Mouse (Mus musculus) thymus, postnatal 25 days (tissue): ENCODE results near the gene Ythdf2.

ENCODE experiments used
- DNase-seq: peaks from one replicate; pipeline ENCODE4 v3.0.0; 2022

The Ythdf2 gene

GRCm38 (mm10) chr4:132207280-132207679, 4.8 kb downstream of the Ythdf2 start:
- no peak for DNase-seq

GRCm38 (mm10) chr4:132198771-132199170, 13.3 kb downstream of the Ythdf2 start:
- DNase-seq = no peak

GRCm38 (mm10) chr4:132198285-132198712, 13.8 kb downstream of the Ythdf2 start:
- DNase-seq = peak; percentile 44

GRCm38 (mm10) chr4:132194975-132195374, 17.1 kb downstream of the Ythdf2 start:
- DNase-seq = no peak

- DNase-seq = no peak
Measured at GRCm38 (mm10) chr4:132194373-132194772, 17.7 kb downstream of the Ythdf2 start.

GRCm38 (mm10) chr4:132187826-132188401, 24.2 kb downstream of the Ythdf2 start:
- no peak for DNase-seq

- DNase-seq = no peak
Measured at GRCm38 (mm10) chr4:132183162-132183561, 28.9 kb downstream of the Ythdf2 start.

- peak; percentile 18 for DNase-seq
Measured at GRCm38 (mm10) chr4:132181721-132182658, 30.1 kb downstream of the Ythdf2 start.

GRCm38 (mm10) chr4:132180710-132181109, 31.4 kb downstream of the Ythdf2 start:
- DNase-seq = peak; percentile 27

GRCm38 (mm10) chr4:132178630-132179059, 33.5 kb downstream of the Ythdf2 start:
- peak; percentile 55 for DNase-seq

- no peak for DNase-seq
Measured at GRCm38 (mm10) chr4:132176474-132176873, 35.6 kb downstream of the Ythdf2 start.

- DNase-seq = no peak
Measured at GRCm38 (mm10) chr4:132170891-132171290, 41.2 kb downstream of the Ythdf2 start.

GRCm38 (mm10) chr4:132169761-132170160, 42.3 kb downstream of the Ythdf2 start:
- DNase-seq = no peak

- DNase-seq = no peak
Measured at GRCm38 (mm10) chr4:132169271-132169670, 42.8 kb downstream of the Ythdf2 start.

- no peak for DNase-seq
Measured at GRCm38 (mm10) chr4:132167436-132167835, 44.7 kb downstream of the Ythdf2 start.

GRCm38 (mm10) chr4:132166350-132167290, 45.5 kb downstream of the Ythdf2 start:
- no peak for DNase-seq

- no peak for DNase-seq
Measured at GRCm38 (mm10) chr4:132165691-132166090, 46.4 kb downstream of the Ythdf2 start.

GRCm38 (mm10) chr4:132156941-132157622, 55.0 kb downstream of the Ythdf2 start:
- no peak for DNase-seq

GRCm38 (mm10) chr4:132154877-132155670, 57.0 kb downstream of the Ythdf2 start:
- no peak for DNase-seq

GRCm38 (mm10) chr4:132151673-132152072, 60.4 kb downstream of the Ythdf2 start:
- no peak for DNase-seq

GRCm38 (mm10) chr4:132146201-132146600, 65.9 kb downstream of the Ythdf2 start:
- DNase-seq = no peak
